Mouse (Mus musculus): ENCODE results near the gene Tmem62. TPM values are rescaled to one million over a fixed set of nuclear protein-coding genes. Genes with fewer than 3 reads are reported as not detected.

Tmem62 gene
- 1.8 and 2.1 TPM in 2 replicates for polyA plus RNA-seq (2015; fragmentation: Nextera tagmentation; extraction: Ambion mirVana)

- peaks cover 24% of the 10 kb centered on the region for H3K27me3 ChIP-seq
- peak within 1 kb of the TSS; percentile 74 for H3K9ac ChIP-seq
- no peaks in the 10 kb centered on the region for H3K36me3 ChIP-seq
- peak; percentile 69 for ATAC-seq (ENCODE audit: low FRiP score, low read depth)
- no peaks in the 10 kb centered on the region for H3K9me3 ChIP-seq
- WGBS = under 1% methylated on average over 67 of the region's 71 CpGs
- peak within 1 kb of the TSS; percentile 96 for H3K4me2 ChIP-seq (replicated peaks)
- H3K4me3 ChIP-seq = peak within 1 kb of the TSS; percentile 69
- no peak within 1 kb of the TSS for H3K27ac ChIP-seq
- no peaks in the 10 kb centered on the region for H3K4me1 ChIP-seq
Measured at GRCm38 (mm10) chr2:120976990-120977925, at the start of gene Tmem62. Gene Tmem62, plus strand, starts transcription at chr2:120977017.

- H3K4me2 ChIP-seq (replicated peaks) = no peak overlapping the region
- ATAC-seq (ENCODE audit: low FRiP score, low read depth) = no peak
- no peak overlapping the region for H3K27ac ChIP-seq
- H3K9me3 ChIP-seq = no peaks in the 10 kb centered on the region
- 96% methylated on average over 3 of the region's 3 CpGs for WGBS
- H3K9ac ChIP-seq = no peak overlapping the region
- H3K4me3 ChIP-seq = no peak overlapping the region
- H3K36me3 ChIP-seq = peaks cover 81% of the 10 kb centered on the region
- H3K4me1 ChIP-seq = no peaks in the 10 kb centered on the region
- no peaks in the 10 kb centered on the region for H3K27me3 ChIP-seq
Measured at GRCm38 (mm10) chr2:120933038-120933437, 43.8 kb upstream of the Tmem62 start.

- peaks cover 61% of the 10 kb centered on the region for H3K36me3 ChIP-seq
- ATAC-seq (ENCODE audit: low FRiP score, low read depth) = no peak
- H3K4me1 ChIP-seq = no peaks in the 10 kb centered on the region
- no peak overlapping the region for H3K27ac ChIP-seq
- no peak overlapping the region for H3K4me2 ChIP-seq (replicated peaks)
- no peak overlapping the region for H3K4me3 ChIP-seq
- no peaks in the 10 kb centered on the region for H3K9me3 ChIP-seq
- H3K9ac ChIP-seq = no peak overlapping the region
- no peaks in the 10 kb centered on the region for H3K27me3 ChIP-seq
- 90% methylated on average over 5 of the region's 5 CpGs for WGBS
Measured at GRCm38 (mm10) chr2:120951208-120951607, 25.6 kb upstream of the Tmem62 start.

- Histone ChIP-seq H3K27me3 (no peaks in the 10 kb centered on the region), H3K9me3 (no peaks in the 10 kb centered on the region), H3K27ac (no peak overlapping the region), H3K36me3 (peaks cover 50% of the 10 kb centered on the region), H3K4me1 (no peaks in the 10 kb centered on the region), H3K4me3 (no peak overlapping the region), H3K4me2 (replicated peaks) (no peak overlapping the region), H3K9ac (no peak overlapping the region)
- no peak for ATAC-seq (ENCODE audit: low FRiP score, low read depth)
- 80% methylated on average over 2 of the region's 2 CpGs for WGBS
Measured at GRCm38 (mm10) chr2:120952176-120952938, 24.5 kb upstream of the Tmem62 start.

- 83% methylated on average over 2 of the region's 2 CpGs for WGBS
- Histone ChIP-seq H3K27me3 (no peaks in the 10 kb centered on the region), H3K4me3 (no peak overlapping the region), H3K36me3 (peaks cover 27% of the 10 kb centered on the region), H3K4me1 (no peaks in the 10 kb centered on the region), H3K27ac (no peak overlapping the region), H3K9ac (no peak overlapping the region), H3K9me3 (no peaks in the 10 kb centered on the region), H3K4me2 (replicated peaks) (no peak overlapping the region)
- no peak for ATAC-seq (ENCODE audit: low FRiP score, low read depth)
Measured at GRCm38 (mm10) chr2:120959363-120959762, 17.5 kb upstream of the Tmem62 start.

DNA sequence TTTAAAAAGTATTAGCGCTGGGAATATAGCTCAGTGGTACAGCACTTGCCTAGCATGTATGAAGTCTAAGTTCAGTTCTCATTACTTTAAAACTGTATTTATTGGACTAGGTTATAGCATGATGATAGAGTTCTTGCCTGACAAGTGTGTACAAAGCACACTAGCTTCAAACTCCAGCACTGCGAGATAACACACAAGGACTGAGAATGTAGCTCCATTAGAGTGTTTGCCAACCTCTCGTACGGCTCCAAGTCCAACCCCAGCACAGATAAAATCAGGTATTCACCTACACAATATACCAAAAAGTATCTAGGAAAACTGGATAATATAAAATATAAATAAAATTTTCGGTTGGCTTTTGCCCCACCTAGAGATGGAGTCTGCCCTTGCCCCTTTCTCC is 17.0 kb upstream of the Tmem62 start:
- Histone ChIP-seq H3K4me3 (no peak overlapping the region), H3K27ac (no peak overlapping the region), H3K9me3 (no peaks in the 10 kb centered on the region), H3K27me3 (no peaks in the 10 kb centered on the region), H3K4me2 (replicated peaks) (no peak overlapping the region), H3K9ac (no peak overlapping the region), H3K4me1 (no peaks in the 10 kb centered on the region), H3K36me3 (peaks cover 23% of the 10 kb centered on the region)
- 93% methylated on average over 5 of the region's 5 CpGs for WGBS
- no peak for ATAC-seq (ENCODE audit: low FRiP score, low read depth)

- no peak overlapping the region for H3K27ac ChIP-seq
- no peaks in the 10 kb centered on the region for H3K4me1 ChIP-seq
- no peaks in the 10 kb centered on the region for H3K27me3 ChIP-seq
- H3K4me3 ChIP-seq = no peak overlapping the region
- no peak overlapping the region for H3K9ac ChIP-seq
- H3K36me3 ChIP-seq = peaks cover 18% of the 10 kb centered on the region
- WGBS = 92% methylated on average over 1 of the region's 1 CpGs
- ATAC-seq (ENCODE audit: low FRiP score, low read depth) = no peak
- no peaks in the 10 kb centered on the region for H3K9me3 ChIP-seq
- H3K4me2 ChIP-seq (replicated peaks) = no peak overlapping the region
Measured at GRCm38 (mm10) chr2:120960261-120960660, 16.6 kb upstream of the Tmem62 start.

- WGBS = 96% methylated on average over 7 of the region's 7 CpGs
- no peak for ATAC-seq (ENCODE audit: low FRiP score, low read depth)
Measured at GRCm38 (mm10) chr2:120963110-120963509, 13.7 kb upstream of the Tmem62 start.

DNA sequence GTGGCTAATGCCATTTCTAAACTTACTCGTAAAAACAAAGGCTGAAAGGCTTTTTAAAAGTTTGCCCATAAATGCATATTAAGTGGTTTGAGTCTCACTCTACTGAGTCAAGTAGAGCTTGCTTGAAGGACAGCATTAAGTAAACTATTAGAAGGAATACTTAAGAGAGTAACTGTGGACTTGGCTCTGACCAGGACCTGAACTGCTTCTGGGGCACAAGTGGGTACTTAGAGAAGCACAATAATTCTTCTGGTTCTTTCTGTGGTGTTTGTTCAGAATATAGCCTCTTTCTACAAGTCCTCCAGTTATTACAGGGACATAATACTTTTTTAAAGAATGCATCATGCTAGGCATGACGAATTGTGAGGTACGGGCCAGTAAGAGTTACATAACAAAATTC is 11.3 kb upstream of the Tmem62 start:
- no peaks in the 10 kb centered on the region for H3K27me3 ChIP-seq
- no peaks in the 10 kb centered on the region; the same call in 1 of the 2 replicates for H3K36me3 ChIP-seq
- no peak overlapping the region for H3K4me2 ChIP-seq (replicated peaks)
- H3K9me3 ChIP-seq = no peaks in the 10 kb centered on the region
- no peak overlapping the region for H3K27ac ChIP-seq
- peaks cover 9% of the 10 kb centered on the region for H3K4me1 ChIP-seq
- 91% methylated on average over 3 of the region's 3 CpGs for WGBS
- no peak overlapping the region for H3K9ac ChIP-seq
- H3K4me3 ChIP-seq = no peak overlapping the region
- no peak for ATAC-seq (ENCODE audit: low FRiP score, low read depth)

More at GRCm38 (mm10) chr2:120963110-120963509, 13.7 kb upstream of the Tmem62 start:
- Histone ChIP-seq H3K4me2 (replicated peaks) (no peak overlapping the region), H3K9ac (no peak overlapping the region), H3K4me1 (no peaks in the 10 kb centered on the region), H3K27me3 (no peaks in the 10 kb centered on the region), H3K4me3 (no peak overlapping the region), H3K9me3 (no peaks in the 10 kb centered on the region), H3K27ac (no peak overlapping the region), H3K36me3 (peaks cover 15% of the 10 kb centered on the region)

DNA sequence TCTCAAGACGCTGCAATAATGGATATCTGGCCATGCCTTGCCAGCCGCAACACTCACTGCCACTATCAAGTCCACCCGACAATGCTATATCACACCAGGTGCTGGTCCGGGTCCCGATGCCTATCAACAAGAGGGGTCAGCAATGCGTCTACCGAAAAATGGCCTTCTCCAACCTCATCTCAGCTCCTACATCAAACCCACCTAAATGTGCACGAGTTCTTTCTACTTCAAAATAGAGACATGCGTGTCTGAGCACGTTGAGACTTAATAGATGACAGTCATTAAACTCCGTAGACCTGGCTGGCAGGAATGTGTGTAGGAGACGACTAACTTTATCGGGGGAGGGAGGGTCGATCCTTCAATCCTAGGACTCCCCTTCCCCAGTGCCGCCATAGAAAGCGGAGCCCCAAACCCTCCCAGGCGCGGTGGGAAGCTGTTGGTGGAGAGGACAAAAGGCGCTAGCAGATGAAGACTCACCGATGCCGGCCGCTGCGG is 6.7 kb upstream of the Tmem62 start:
- no peaks in the 10 kb centered on the region for H3K9me3 ChIP-seq
- no peaks in the 10 kb centered on the region for H3K36me3 ChIP-seq
- WGBS = under 1% methylated on average over 23 of the region's 23 CpGs
- peak overlapping the region; percentile 79 for H3K4me2 ChIP-seq (replicated peaks)
- 0 out of 2 replicates have a peak, but pooled peaks cover 4% of the 10 kb centered on the region for H3K27me3 ChIP-seq
- H3K27ac ChIP-seq = peak overlapping the region; percentile 82
- peak; percentile 30; the same call in 1 of the 2 replicates for ATAC-seq (ENCODE audit: low FRiP score, low read depth)
- H3K4me3 ChIP-seq = peak overlapping the region; percentile 80
- H3K9ac ChIP-seq = peak overlapping the region; percentile 89
- H3K4me1 ChIP-seq = peaks cover 9% of the 10 kb centered on the region

DNA sequence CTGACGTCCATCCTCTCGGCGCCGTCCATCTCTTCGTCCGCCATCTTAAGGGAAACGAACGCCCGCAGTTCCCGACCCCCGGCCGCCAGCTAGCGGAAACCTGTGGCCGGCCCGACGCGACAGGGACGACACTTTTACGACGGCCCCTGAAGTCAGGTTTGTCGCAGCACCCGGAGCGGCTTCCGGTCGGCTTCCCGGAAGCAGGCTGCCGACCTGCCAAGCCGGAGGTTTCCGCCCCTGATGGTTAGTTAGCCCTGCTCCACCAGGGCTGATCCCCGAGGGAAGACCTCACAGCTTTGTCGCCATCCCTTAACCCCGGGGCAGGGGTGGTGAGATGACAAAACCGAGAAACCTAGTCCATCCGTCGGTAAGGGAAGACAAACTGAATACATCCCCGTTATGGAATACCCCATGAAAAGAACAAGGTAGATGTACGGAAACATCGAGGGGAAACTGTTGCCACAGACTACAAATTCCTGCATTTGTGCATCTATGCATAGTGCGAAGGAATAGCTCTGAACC is 6.2 kb upstream of the Tmem62 start, which contains the start of gene Ubr1:
Gene Ubr1 (minus strand): TSS at position 157 of the 522 bp plus-strand sequence.
- Histone ChIP-seq H3K4me1 (peaks cover 9% of the 10 kb centered on the region), H3K9me3 (no peaks in the 10 kb centered on the region), H3K36me3 (no peaks in the 10 kb centered on the region), H3K9ac (peak within 1 kb of the TSS; percentile 89), H3K27ac (peak within 1 kb of the TSS; percentile 82), H3K4me2 (replicated peaks) (peak within 1 kb of the TSS; percentile 79), H3K4me3 (peak within 1 kb of the TSS; percentile 80), H3K27me3 (0 out of 2 replicates have a peak, but pooled peaks cover 4% of the 10 kb centered on the region)
- peak; percentile 88 for ATAC-seq (ENCODE audit: low FRiP score, low read depth)
- WGBS = under 1% methylated on average over 39 of the region's 39 CpGs
